Mouse (Mus musculus): ENCODE results near the gene Snrpb2. TPM values are rescaled to one million over a fixed set of nuclear protein-coding genes. Genes with fewer than 3 reads are reported as not detected.
A peak's percentile ranks its signal among the peaks of the same experiment; 100 is the strongest.

Snrpb2 gene
- polyA plus RNA-seq, 1 experiment: 4.1 TPM

DNA sequence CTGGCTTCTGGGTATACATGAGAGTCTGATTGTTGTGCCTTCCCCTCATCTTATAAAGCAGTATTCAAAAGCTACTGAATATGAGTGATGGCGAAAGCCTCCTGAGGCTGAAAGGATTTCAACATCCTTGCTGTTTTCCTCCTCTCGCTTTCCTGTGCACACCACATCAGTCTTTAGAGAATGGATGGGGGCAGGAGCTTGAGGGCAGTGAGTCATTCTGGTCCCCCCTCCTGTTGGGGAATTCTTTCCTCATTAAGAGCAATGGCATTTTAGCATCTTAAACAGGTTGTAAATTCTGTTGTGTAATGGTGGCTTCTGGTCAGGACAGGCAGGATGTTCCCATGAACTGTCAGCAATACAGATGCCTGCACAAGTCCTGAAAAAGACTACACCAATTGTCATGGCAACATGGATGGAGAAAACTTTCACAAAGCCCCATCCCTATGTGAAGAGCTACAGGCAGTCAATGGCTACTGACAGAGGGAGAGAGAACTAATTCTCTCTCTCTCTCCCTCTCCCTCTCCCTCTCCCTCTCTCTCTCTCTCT, 22.1 kb downstream of the Snrpb2 start:
- DNase-seq: no peak
- Histone ChIP-seq H3K4me1 (ENCODE audit: control insufficient read depth, insufficient read depth, low read length) (no peaks in the 10 kb centered on the region; the same call in 1 of the 2 replicates), H3K4me3 (replicated peaks; ENCODE audit: extremely low read depth, low read depth, low read length) (no peak overlapping the region)
- WGBS: 53% methylated on average over 2 of the region's 2 CpGs
- TF ChIP-seq POLR2A (IDR thresholded peaks at IDR 0.05; ENCODE audit: borderline replicate concordance, extremely low read depth, low read depth, low read length) (no peak), CTCF (IDR thresholded peaks at IDR 0.05; ENCODE audit: insufficient read depth, low read length) (no peak)

- no peaks in the 10 kb centered on the region for H3K4me1 ChIP-seq (ENCODE audit: control insufficient read depth, insufficient read depth, low read length)
- H3K4me3 ChIP-seq (replicated peaks; ENCODE audit: extremely low read depth, low read depth, low read length): no peak overlapping the region
- no peak for DNase-seq
- WGBS: 56% methylated on average over 8 of the region's 8 CpGs
- no peak for TF ChIP-seq CTCF (IDR thresholded peaks at IDR 0.05; ENCODE audit: insufficient read depth, low read length)
- no peak for TF ChIP-seq POLR2A (IDR thresholded peaks at IDR 0.05; ENCODE audit: borderline replicate concordance, extremely low read depth, low read depth, low read length)
Measured at GRCm38 (mm10) chr2:143089866-143090265, 27.0 kb downstream of the Snrpb2 start.

DNA sequence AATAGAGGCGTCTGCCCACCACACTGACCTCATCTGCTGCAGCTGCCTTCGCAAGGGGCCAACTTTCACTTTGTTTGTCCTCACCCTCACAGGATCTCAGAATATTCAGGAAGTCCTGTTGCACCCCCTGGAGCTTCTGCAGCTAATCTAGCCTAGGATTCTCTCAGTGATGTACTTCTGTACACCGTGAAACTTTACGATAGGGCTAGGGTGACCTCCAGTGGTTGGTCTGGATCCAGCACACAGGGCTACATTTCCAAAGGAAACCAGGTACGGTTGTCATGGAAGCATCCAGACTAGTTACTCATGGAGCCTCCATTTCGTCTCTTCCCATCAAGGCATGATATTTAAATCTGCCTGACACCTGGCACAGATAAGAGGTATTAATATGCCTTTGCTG, 30.9 kb downstream of the Snrpb2 start:
- TF ChIP-seq POLR2A (IDR thresholded peaks at IDR 0.05; ENCODE audit: borderline replicate concordance, extremely low read depth, low read depth, low read length) (no peak), CTCF (IDR thresholded peaks at IDR 0.05; ENCODE audit: insufficient read depth, low read length) (peak; percentile 40; the same call in 1 of the 2 replicates)
- 15% methylated on average over 6 of the region's 6 CpGs for WGBS
- Histone ChIP-seq H3K4me3 (replicated peaks; ENCODE audit: extremely low read depth, low read depth, low read length) (no peak overlapping the region), H3K4me1 (ENCODE audit: control insufficient read depth, insufficient read depth, low read length) (no peaks in the 10 kb centered on the region)
- peak; percentile 23 for DNase-seq

- no peak for DNase-seq
- Histone ChIP-seq H3K4me3 (replicated peaks; ENCODE audit: extremely low read depth, low read depth, low read length) (no peak overlapping the region), H3K4me1 (ENCODE audit: control insufficient read depth, insufficient read depth, low read length) (no peaks in the 10 kb centered on the region)
- no peak for TF ChIP-seq POLR2A (IDR thresholded peaks at IDR 0.05; ENCODE audit: borderline replicate concordance, extremely low read depth, low read depth, low read length)
- TF ChIP-seq CTCF (IDR thresholded peaks at IDR 0.05; ENCODE audit: insufficient read depth, low read length): no peak
- WGBS: 51% methylated on average over 6 of the region's 6 CpGs
Measured at GRCm38 (mm10) chr2:143094761-143095160, 31.9 kb downstream of the Snrpb2 start.

GRCm38 (mm10) chr2:143097170-143097569, 34.3 kb downstream of the Snrpb2 start:
- Histone ChIP-seq H3K4me3 (replicated peaks; ENCODE audit: extremely low read depth, low read depth, low read length) (no peak overlapping the region), H3K4me1 (ENCODE audit: control insufficient read depth, insufficient read depth, low read length) (no peaks in the 10 kb centered on the region)
- 67% methylated on average over 1 of the region's 1 CpGs for WGBS
- TF ChIP-seq CTCF (IDR thresholded peaks at IDR 0.05; ENCODE audit: insufficient read depth, low read length) (no peak), POLR2A (IDR thresholded peaks at IDR 0.05; ENCODE audit: borderline replicate concordance, extremely low read depth, low read depth, low read length) (no peak)
- DNase-seq: no peak

GRCm38 (mm10) chr2:143113859-143114258, 51.0 kb downstream of the Snrpb2 start:
- TF ChIP-seq CTCF (IDR thresholded peaks at IDR 0.05; ENCODE audit: insufficient read depth, low read length) (no peak), POLR2A (IDR thresholded peaks at IDR 0.05; ENCODE audit: borderline replicate concordance, extremely low read depth, low read depth, low read length) (no peak)
- Histone ChIP-seq H3K4me3 (replicated peaks; ENCODE audit: extremely low read depth, low read depth, low read length) (no peak overlapping the region), H3K4me1 (ENCODE audit: control insufficient read depth, insufficient read depth, low read length) (no peaks in the 10 kb centered on the region)
- no peak for DNase-seq
- 85% methylated on average over 1 of the region's 1 CpGs for WGBS

DNA sequence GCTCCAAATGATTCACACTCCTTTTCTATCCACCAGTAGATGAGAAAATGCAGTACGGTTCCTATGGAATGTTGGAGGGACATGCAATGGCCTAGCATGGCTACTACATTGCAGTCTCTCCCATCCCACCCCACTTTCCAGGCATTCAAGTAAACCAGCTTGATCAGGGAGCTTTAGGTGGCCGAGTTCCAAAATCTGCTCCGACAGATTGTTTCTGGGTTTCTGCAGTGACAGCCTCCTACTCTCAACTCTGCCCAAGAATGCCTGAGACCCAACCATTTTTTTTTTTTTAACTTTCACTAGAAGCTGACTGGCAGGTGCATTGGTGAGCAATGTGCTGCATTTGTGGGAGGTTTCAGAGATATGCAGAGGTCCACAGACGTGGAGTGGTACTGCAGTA, 51.9 kb downstream of the Snrpb2 start:
- no peak for DNase-seq
- TF ChIP-seq POLR2A (IDR thresholded peaks at IDR 0.05; ENCODE audit: borderline replicate concordance, extremely low read depth, low read depth, low read length) (no peak), CTCF (IDR thresholded peaks at IDR 0.05; ENCODE audit: insufficient read depth, low read length) (no peak)
- 62% methylated on average over 4 of the region's 4 CpGs for WGBS
- no peak overlapping the region for H3K4me3 ChIP-seq (replicated peaks; ENCODE audit: extremely low read depth, low read depth, low read length)
- no peaks in the 10 kb centered on the region for H3K4me1 ChIP-seq (ENCODE audit: control insufficient read depth, insufficient read depth, low read length)

DNA sequence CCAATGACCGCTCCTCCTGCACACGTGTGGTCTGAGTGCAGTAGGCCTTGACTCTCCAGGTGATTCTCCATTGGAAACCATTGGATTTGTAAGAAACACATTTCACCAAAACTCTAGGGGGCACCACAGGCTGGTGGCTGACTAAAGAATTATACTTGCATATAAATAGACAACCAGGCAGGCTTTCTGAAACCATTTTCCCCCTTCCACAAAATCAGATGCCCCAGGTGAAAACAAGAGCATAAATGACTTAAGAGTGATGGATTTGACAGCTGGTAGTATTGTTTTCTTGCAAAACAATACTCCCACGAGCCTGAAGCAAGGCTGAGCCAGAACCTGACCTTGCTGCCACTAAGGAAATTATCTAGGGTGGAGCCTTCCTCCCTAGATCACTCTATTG, 54.6 kb downstream of the Snrpb2 start:
- Histone ChIP-seq H3K4me3 (replicated peaks; ENCODE audit: extremely low read depth, low read depth, low read length) (no peak overlapping the region), H3K4me1 (ENCODE audit: control insufficient read depth, insufficient read depth, low read length) (no peaks in the 10 kb centered on the region)
- TF ChIP-seq CTCF (IDR thresholded peaks at IDR 0.05; ENCODE audit: insufficient read depth, low read length) (no peak), POLR2A (IDR thresholded peaks at IDR 0.05; ENCODE audit: borderline replicate concordance, extremely low read depth, low read depth, low read length) (no peak)
- DNase-seq: no peak
- 56% methylated on average over 3 of the region's 3 CpGs for WGBS

GRCm38 (mm10) chr2:143118221-143118620, 55.4 kb downstream of the Snrpb2 start:
- Histone ChIP-seq H3K4me3 (replicated peaks; ENCODE audit: extremely low read depth, low read depth, low read length) (no peak overlapping the region), H3K4me1 (ENCODE audit: control insufficient read depth, insufficient read depth, low read length) (no peaks in the 10 kb centered on the region)
- no peak for TF ChIP-seq POLR2A (IDR thresholded peaks at IDR 0.05; ENCODE audit: borderline replicate concordance, extremely low read depth, low read depth, low read length)
- no peak for TF ChIP-seq CTCF (IDR thresholded peaks at IDR 0.05; ENCODE audit: insufficient read depth, low read length)
- 80% methylated on average over 7 of the region's 7 CpGs for WGBS
- no peak for DNase-seq

Other genes starting within 250 kb of the Snrpb2 start
- 8.0 and 13.3 TPM in 2 replicates for gene Kif16b, start 161.5 kb upstream of the Snrpb2 start, polyA plus RNA-seq (2012; rRNA removed)
- gene Otor, start 15.4 kb downstream of the Snrpb2 start, polyA plus RNA-seq (2012; rRNA removed): not detected in 2 replicates

Measured in lung, adult 2 months (tissue).